Mouse (Mus musculus) fat pad, adult 2 months (tissue): Measurements from ENCODE around the gene Exog.

Experiments used
- DNase-seq: peaks from one replicate; pipeline ENCODE4 v3.0.0-alpha.2; 2011; ENCODE audit warnings: low read depth, low spot score; ENCODE audit errors: extremely low read depth

Exog gene

GRCm38 (mm10) chr9:119444738-119445429 is at the start of gene Exog:
Gene Exog, plus strand, starts transcription at chr9:119444943.
- no peak for DNase-seq

- no peak for DNase-seq
Measured at GRCm38 (mm10) chr9:119401351-119401750, 43.4 kb upstream of the Exog start.

GRCm38 (mm10) chr9:119401801-119402214 is 42.9 kb upstream of the Exog start, which contains the start of gene Acvr2b:
Gene Acvr2b, plus strand, starts transcription at chr9:119402118.
- DNase-seq = no peak

GRCm38 (mm10) chr9:119402253-119403235 is 42.2 kb upstream of the Exog start:
- no peak for DNase-seq

- DNase-seq = no peak
Measured at GRCm38 (mm10) chr9:119403236-119403641, 41.5 kb upstream of the Exog start.

- DNase-seq = no peak
Measured at GRCm38 (mm10) chr9:119404090-119404489, 40.7 kb upstream of the Exog start.

GRCm38 (mm10) chr9:119407884-119408283 is 36.9 kb upstream of the Exog start:
- DNase-seq = no peak

GRCm38 (mm10) chr9:119408898-119409664 is 35.7 kb upstream of the Exog start:
- DNase-seq = no peak

- DNase-seq = no peak
Measured at GRCm38 (mm10) chr9:119409864-119410263, 34.9 kb upstream of the Exog start.

- no peak for DNase-seq
Measured at GRCm38 (mm10) chr9:119418025-119418424, 26.7 kb upstream of the Exog start.

GRCm38 (mm10) chr9:119419852-119420438 is 24.8 kb upstream of the Exog start:
- DNase-seq = no peak

- no peak for DNase-seq
Measured at GRCm38 (mm10) chr9:119425217-119425975, 19.3 kb upstream of the Exog start.

GRCm38 (mm10) chr9:119425976-119426415 is 18.7 kb upstream of the Exog start:
- no peak for DNase-seq

GRCm38 (mm10) chr9:119426483-119426882 is 18.3 kb upstream of the Exog start:
- no peak for DNase-seq

- no peak for DNase-seq
Measured at GRCm38 (mm10) chr9:119430311-119430710, 14.4 kb upstream of the Exog start.

GRCm38 (mm10) chr9:119435855-119436254 is 8.9 kb upstream of the Exog start:
- DNase-seq = no peak

GRCm38 (mm10) chr9:119438065-119438464 is 6.7 kb upstream of the Exog start:
- no peak for DNase-seq

- no peak for DNase-seq
Measured at GRCm38 (mm10) chr9:119438498-119439000, 6.2 kb upstream of the Exog start.

- no peak for DNase-seq
Measured at GRCm38 (mm10) chr9:119445737-119446136, 994 bp downstream of the Exog start.

GRCm38 (mm10) chr9:119455967-119456366 is 11.2 kb downstream of the Exog start:
- DNase-seq = no peak
